Mouse (Mus musculus) thymus, postnatal 36 days (tissue): ENCODE data around the gene Ttc4.

Experiments
- DNase-seq, 2 experiments: peaks; one replicate each; pipeline ENCODE4 v3.0.0; 2022; ENCODE audit warnings: mixed read lengths in 2 of 2

Ttc4 gene

GRCm38 (mm10) chr4:106650833-106651527 lies 27.8 kb downstream of the Ttc4 start, which contains the start of gene Pars2:
Gene Pars2 (plus strand): TSS chr4:106651069.
- DNase-seq, result peak; percentile 98

GRCm38 (mm10) chr4:106647137-106647536 lies 31.6 kb downstream of the Ttc4 start:
- no peak for DNase-seq

GRCm38 (mm10) chr4:106645797-106646196 lies 32.9 kb downstream of the Ttc4 start:
- DNase-seq, result no peak

GRCm38 (mm10) chr4:106644218-106644610 lies 34.5 kb downstream of the Ttc4 start:
- no peak for DNase-seq

GRCm38 (mm10) chr4:106643483-106644217 lies 35.1 kb downstream of the Ttc4 start:
- no peak for DNase-seq

GRCm38 (mm10) chr4:106634086-106634479 lies 44.7 kb downstream of the Ttc4 start:
- no peak for DNase-seq

GRCm38 (mm10) chr4:106633281-106634085 lies 45.3 kb downstream of the Ttc4 start:
- no peak for DNase-seq

- no peak for DNase-seq
Observed at GRCm38 (mm10) chr4:106632313-106632712, 46.4 kb downstream of the Ttc4 start.

GRCm38 (mm10) chr4:106630333-106631220 lies 48.2 kb downstream of the Ttc4 start:
- DNase-seq, result peak; percentile 33 to 53

GRCm38 (mm10) chr4:106629374-106629773 lies 49.4 kb downstream of the Ttc4 start:
- DNase-seq, result no peak

GRCm38 (mm10) chr4:106628650-106629360 lies 49.9 kb downstream of the Ttc4 start:
- DNase-seq, result no peak

- DNase-seq, result no peak
Observed at GRCm38 (mm10) chr4:106627809-106628208, 50.9 kb downstream of the Ttc4 start.

- DNase-seq, result no peak
Observed at GRCm38 (mm10) chr4:106624271-106624670, 54.5 kb downstream of the Ttc4 start.

- DNase-seq, result no peak
Observed at GRCm38 (mm10) chr4:106622712-106623111, 56.0 kb downstream of the Ttc4 start.

- DNase-seq, result no peak
Observed at GRCm38 (mm10) chr4:106622030-106622493, 56.7 kb downstream of the Ttc4 start, which contains the start of gene Ttc22. Gene Ttc22 (plus strand): TSS chr4:106622432.

- no peak for DNase-seq
Observed at GRCm38 (mm10) chr4:106621428-106621827, 57.3 kb downstream of the Ttc4 start.

GRCm38 (mm10) chr4:106618898-106619297 lies 59.8 kb downstream of the Ttc4 start:
- no peak for DNase-seq

- DNase-seq, result peak in 1 of 2 experiments; percentile 34
Observed at GRCm38 (mm10) chr4:106617056-106617455, 61.7 kb downstream of the Ttc4 start, which contains the start of gene Lexm. Gene Lexm (minus strand): TSS chr4:106617241.

- peak; percentile 22 to 52 for DNase-seq
Observed at GRCm38 (mm10) chr4:106615637-106616036, 63.1 kb downstream of the Ttc4 start.

GRCm38 (mm10) chr4:106614881-106615280 lies 63.9 kb downstream of the Ttc4 start:
- peak; percentile 55 to 66 for DNase-seq

- DNase-seq, result peak; percentile 83 to 85
Observed at GRCm38 (mm10) chr4:106614180-106614797, 64.5 kb downstream of the Ttc4 start.
